Mouse (Mus musculus) brain, embryonic 14.5 days (tissue): Measurements from ENCODE around the gene Gm4302.
"Not testable (repeated sequence)": the region's sequence is repeated elsewhere in the genome, so short reads cannot be mapped to it uniquely, and the experiment has no call there.

ENCODE experiments used
- CTCF ChIP-seq: fragments of 200-500 bp; IDR thresholded peaks from 2 replicates; pipeline ENCODE4 v1.5.1; 2012; ENCODE audit warnings: inconsistent platforms, mild to moderate bottlenecking, moderate library complexity, borderline replicate concordance; ENCODE audit not compliant: insufficient read depth, insufficient read length; ENCODE audit errors: extremely low read depth
- POLR2A ChIP-seq: fragments of 200-500 bp; IDR thresholded peaks from 2 replicates; pipeline ENCODE4 v1.6.1; 2012; ENCODE audit warnings: mild to moderate bottlenecking, inconsistent platforms, borderline replicate concordance; ENCODE audit not compliant: poor library complexity, insufficient read depth, insufficient read length, severe bottlenecking; ENCODE audit errors: extremely low read depth

- TF ChIP-seq CTCF, POLR2A: not testable (repeated sequence)
Observed at GRCm38 (mm10) chr10:100340536-100340935, at the start of gene Gm4302.
